Mouse (Mus musculus) left cerebral cortex, adult 18-20 months (tissue): ENCODE measurements around the gene Rpl36. TPM values are rescaled to one million over a fixed set of nuclear protein-coding genes. Genes with fewer than 3 reads are reported as not detected.

Experiments
- DNase-seq, 2 experiments: peaks; one replicate each; pipeline ENCODE4 v3.0.0; 2021 to 2022; ENCODE audit warnings: low spot score in 2 of 2, mixed read lengths in 1 of 2
- total RNA-seq, 2 experiments: library from RNA; stranded (reverse); gene quantifications; 2 replicates each; pipeline ENCODE4 v1.2.3; 2021

Rpl36 gene
- total RNA-seq, 2 experiments from 2014 or later: 405 to 414 TPM

- DNase-seq: no peak
Measured at GRCm38 (mm10) chr17:56634023-56634422, 20.8 kb downstream of the Rpl36 start.

GRCm38 (mm10) chr17:56643237-56643636, 30.0 kb downstream of the Rpl36 start:
- DNase-seq: no peak

GRCm38 (mm10) chr17:56647546-56647945, 34.3 kb downstream of the Rpl36 start:
- no peak for DNase-seq

- no peak for DNase-seq
Measured at GRCm38 (mm10) chr17:56651801-56652200, 38.6 kb downstream of the Rpl36 start.

- no peak for DNase-seq
Measured at GRCm38 (mm10) chr17:56654771-56655170, 41.6 kb downstream of the Rpl36 start.

- DNase-seq: no peak
Measured at GRCm38 (mm10) chr17:56655311-56655710, 42.1 kb downstream of the Rpl36 start.

GRCm38 (mm10) chr17:56656171-56656570, 43.0 kb downstream of the Rpl36 start:
- no peak for DNase-seq

GRCm38 (mm10) chr17:56663659-56664058, 50.4 kb downstream of the Rpl36 start:
- DNase-seq: no peak

Other genes starting within 250 kb of the Rpl36 start
- 100 to 1,000 TPM; 588 to 594 TPM for gene Ptprs, start 136.9 kb upstream of the Rpl36 start, total RNA-seq
- not detected for gene Znrf4, start 101.0 kb upstream of the Rpl36 start, total RNA-seq
- 1 to 10 TPM; 2.7 to 3.2 TPM for gene Gm20219, start 59.0 kb upstream of the Rpl36 start, total RNA-seq
- gene Safb2, start 28.8 kb upstream of the Rpl36 start, total RNA-seq: 100 to 1,000 TPM; 104 to 120 TPM
- gene Safb, start 28.6 kb upstream of the Rpl36 start, total RNA-seq: 100 to 1,000 TPM; 158 to 159 TPM
- gene 2410015M20Rik, start 3.6 kb upstream of the Rpl36 start, total RNA-seq: 100 to 1,000 TPM; 139 to 143 TPM
- gene Lonp1, start 13.5 kb downstream of the Rpl36 start, total RNA-seq: 10 to 100 TPM; 57.1 to 60.6 TPM
- under 1 TPM; 0.84 TPM for gene Catsperd, start 14.7 kb downstream of the Rpl36 start, total RNA-seq
- gene Ranbp3, start 59.9 kb downstream of the Rpl36 start, total RNA-seq: 10 to 100 TPM; 89.7 to 91.2 TPM
- 100 to 1,000 TPM; 218 to 234 TPM for gene Ndufa11, start 104.4 kb downstream of the Rpl36 start, total RNA-seq
- gene Vmac, start 104.6 kb downstream of the Rpl36 start, total RNA-seq: 10 to 100 TPM in 1 of 2 experiments, 1 to 10 TPM in 1; 9.6 to 13.5 TPM
- 1 to 10 TPM; 3.4 to 4.7 TPM for gene Nrtn, start 144.1 kb downstream of the Rpl36 start, total RNA-seq
- gene Dus3l, start 151.3 kb downstream of the Rpl36 start, total RNA-seq: 10 to 100 TPM; 61.8 to 63.0 TPM
- gene Prr22, start 156.8 kb downstream of the Rpl36 start, total RNA-seq: 1 to 10 TPM in 1 of 2 experiments, under 1 TPM in 1; 0.88 to 1.1 TPM
- 1 to 10 TPM; 2.6 to 2.7 TPM for gene Rfx2, start 217.6 kb downstream of the Rpl36 start, total RNA-seq